Mouse (Mus musculus): Measurements from ENCODE around the gene Rab5if.
"Not testable (repeated sequence)": the region's sequence is repeated elsewhere in the genome, so short reads cannot be mapped to it uniquely, and the experiment has no call there.

Gene Rab5if

DNA sequence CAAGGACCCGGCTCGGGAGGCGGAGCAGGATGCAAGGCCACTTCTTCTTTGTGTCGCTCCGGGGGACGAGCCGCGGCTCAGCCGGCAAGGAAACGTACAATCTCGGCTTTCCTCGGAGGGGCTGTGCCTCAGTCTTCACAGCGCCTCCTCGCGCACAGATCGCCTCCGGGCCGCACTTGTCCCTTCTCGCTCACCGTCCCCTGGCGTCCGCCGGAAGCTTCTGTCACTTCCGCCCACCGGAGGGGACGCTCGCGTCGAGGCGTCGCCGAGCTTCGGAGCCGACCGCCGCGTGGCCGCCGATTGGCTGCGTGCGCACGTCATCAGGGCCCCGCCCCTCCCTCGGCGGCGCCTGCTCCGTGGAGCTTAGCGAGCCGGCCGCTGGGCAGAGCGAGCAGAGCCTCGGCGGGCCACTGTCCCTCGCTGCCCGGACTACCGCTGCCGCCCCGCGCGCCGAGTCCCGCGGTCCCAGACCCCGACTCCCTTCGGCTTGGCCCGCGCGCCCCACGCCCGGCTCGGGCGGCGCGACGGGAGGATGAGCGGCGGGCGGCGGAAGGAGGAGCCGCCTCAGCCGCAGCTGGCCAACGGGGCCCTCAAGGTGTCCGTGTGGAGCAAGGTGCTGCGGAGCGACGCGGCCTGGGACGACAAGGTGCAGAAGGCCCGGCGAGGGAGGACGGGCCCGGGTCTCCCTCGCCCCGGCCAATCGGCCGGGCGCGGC lies at the start of gene Rab5if:
TSS of gene Rab5if (plus strand) at position 357 of the 715 bp plus-strand sequence.
- peak; percentile 94 to 96 for DNase-seq (ENCODE audit: low read depth in 1 of 2, low spot score in 2 of 2)

DNA sequence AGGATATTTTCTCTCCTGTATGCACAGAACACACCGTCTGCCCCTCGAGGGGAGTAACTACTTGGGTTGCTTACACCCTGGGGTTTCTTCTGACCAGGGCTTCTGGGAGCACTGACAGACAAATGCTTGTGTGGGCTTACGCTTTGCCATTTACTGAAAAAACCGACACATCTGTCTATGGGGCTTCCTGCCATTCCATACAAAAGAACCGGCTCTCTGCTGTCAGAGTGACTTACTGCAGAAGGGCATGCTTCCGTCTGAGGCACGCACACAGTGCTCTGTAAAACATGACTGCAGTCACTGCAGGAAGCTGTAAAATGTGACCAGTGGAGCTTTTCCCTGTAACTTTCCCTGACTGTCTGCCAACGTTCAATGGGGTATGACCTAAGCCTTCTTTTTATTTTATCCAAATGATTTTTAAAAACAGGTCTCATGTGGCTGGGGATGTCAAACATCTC lies 48.6 kb upstream of the Rab5if start:
- DNase-seq (ENCODE audit: low read depth in 1 of 2, low spot score in 2 of 2), result no peak

DNA sequence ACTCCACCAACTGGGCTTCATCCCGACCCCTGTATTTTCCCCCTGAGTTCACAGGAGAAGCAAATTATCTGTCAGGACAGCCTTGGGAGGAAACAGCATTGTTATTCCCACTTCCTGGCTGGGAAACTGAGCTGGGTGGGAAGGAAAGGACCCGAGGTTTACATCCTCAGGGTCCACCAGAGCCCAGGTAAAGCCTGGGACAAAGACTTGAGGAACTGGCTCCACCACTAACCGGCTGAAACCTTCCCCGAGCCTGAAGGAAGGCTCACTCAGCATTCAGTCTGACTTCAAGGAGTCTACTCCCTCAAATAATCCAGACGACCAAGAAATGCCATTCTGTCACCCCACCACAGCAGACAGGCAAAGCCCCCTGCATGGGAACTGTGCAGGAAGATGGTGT lies 48.0 kb upstream of the Rab5if start:
- DNase-seq (ENCODE audit: low read depth in 1 of 2, low spot score in 2 of 2), result no peak

DNA sequence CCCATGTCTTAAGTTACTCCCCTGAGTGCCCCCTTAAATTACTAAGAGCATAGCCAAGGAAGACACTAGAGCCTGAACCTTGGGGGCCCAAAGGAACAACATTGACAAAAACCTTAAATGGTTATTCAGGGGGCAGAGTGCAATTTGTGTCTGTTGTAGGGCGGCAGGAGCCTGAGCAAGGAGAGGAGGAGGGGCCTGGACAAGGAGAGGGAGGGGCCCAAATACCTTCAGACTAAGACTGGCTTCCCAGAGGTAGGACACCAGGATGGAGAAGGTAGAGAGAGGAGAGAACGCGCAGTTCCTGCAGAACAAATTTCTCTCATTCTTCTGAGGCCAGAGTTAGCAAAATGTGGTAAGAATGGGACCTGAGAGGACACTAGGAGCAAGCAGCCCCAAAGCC lies 47.5 kb upstream of the Rab5if start:
- no peak for DNase-seq (ENCODE audit: low read depth in 1 of 2, low spot score in 2 of 2)

DNA sequence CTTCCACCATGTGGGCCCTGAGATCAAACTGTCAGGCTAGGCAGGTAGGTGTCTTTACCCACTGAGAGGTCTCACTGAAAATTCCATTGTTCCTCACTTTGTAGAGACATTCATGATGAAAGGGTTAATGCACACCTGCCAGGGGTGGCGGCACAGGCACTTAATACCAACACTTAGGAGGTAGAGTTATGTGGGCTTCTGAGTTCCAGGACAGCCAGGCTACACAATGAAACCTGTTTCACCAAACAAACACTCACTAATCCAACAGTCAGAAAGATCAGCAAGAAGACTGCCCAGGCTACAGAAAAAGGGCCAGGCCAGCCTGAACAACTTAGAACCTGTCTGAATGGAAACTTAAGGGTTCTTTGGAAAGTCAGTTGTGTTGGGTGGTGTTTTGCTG lies 46.8 kb upstream of the Rab5if start:
- DNase-seq (ENCODE audit: low read depth in 1 of 2, low spot score in 2 of 2), result no peak

DNA sequence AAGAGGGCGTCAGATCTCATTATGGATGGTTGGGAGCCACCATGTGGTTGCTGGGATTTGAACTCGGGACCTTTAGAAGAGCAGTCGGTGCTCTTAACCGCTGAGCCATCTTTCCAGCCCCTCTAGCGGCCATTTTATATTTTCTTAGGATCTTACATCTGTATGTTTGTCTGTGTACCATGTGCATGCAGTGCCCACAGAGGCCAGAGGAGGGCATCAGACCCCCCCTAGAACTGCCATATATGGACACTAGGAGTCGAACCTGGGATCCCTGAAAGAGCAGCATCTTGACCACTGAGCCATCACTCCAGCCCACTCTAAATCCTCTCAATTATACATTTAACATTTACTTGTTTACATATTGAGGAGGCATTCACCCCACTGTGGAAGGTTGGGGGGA lies 37.8 kb upstream of the Rab5if start:
- not testable (repeated sequence) for DNase-seq (ENCODE audit: low read depth in 1 of 2, low spot score in 2 of 2)

DNA sequence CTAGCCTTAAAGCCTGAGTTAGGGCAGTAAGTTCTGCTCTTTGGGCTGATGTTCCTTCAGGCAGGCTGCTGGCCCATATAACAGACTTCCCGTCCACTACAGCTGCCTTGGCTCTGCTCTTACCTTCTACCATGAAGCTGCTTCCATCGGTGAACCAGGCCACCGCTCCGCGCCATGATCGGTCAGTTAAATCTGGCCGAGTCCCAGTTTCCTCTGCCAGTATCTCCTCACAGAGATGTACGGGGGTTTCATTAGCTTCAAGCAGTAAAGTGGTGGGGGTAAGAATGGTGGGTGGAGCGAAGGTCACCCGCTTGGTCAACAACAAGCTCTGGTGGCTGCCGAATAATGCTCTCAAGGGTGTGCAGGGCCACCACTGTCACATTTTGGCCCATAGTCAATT lies 28.6 kb upstream of the Rab5if start:
- DNase-seq (ENCODE audit: low read depth in 1 of 2, low spot score in 2 of 2), result no peak

DNA sequence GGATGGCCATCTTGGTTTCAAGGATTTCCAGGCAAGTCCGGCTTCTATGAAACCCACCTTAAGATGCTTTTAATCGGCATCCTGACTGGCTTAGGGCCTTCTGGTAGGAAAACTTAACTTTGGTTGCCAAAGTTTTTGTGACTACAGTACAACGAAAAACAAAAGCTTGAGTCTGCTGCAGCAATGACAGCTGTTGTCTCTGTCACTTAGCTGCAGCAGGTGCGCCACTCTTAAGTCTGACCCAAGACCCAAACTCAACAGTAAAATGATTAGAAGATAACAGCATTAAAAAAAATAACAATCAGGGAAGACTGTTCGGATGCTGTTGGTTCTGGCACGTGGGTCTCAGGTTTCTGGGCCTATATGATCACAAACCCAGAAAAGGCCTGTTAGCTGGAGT lies 24.1 kb upstream of the Rab5if start:
- no peak for DNase-seq (ENCODE audit: low read depth in 1 of 2, low spot score in 2 of 2)

DNA sequence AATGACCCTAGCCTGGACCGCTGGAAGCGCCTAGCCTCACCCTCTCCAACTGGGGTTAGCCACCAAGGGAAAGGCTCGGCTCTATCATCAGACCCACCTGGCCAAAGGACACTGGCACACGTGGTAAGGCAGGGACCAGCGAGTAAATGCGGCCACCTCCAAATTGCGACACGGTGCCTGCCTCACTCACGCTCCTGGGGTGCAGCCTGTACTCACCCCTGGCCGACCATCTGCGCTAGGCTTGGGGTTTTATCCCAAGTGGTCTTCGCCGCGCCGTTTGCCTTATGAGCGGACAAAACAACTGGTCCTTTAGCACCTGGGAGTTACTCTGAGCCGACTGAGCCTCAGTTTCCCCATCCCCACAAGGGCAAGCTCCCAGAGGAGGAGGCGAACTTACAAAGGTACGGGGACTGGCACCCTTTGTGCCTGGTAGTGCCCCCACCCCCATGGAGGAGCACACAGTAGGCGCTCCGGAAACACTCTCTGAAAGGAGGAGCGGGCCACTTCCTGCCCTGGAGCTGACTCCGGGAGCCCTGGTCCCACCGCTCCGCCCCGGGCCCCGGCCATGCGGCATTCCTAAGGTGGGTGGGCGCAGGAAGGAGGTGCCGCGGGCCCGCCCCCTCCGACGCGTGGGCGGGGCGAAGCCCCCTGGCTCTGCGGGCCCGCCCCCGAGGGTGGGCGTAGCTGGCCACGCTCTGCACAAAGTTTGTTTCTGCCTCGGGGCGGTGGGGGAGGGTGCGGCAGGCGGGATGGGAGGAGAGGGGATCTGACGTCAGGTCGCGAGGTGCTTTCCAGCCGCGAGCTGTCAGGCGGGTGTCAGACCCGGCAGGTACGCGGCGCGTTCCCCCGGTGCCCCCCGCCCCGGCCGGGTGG lies 23.4 kb upstream of the Rab5if start, which contains the start of gene Tgif2:
TSS of gene Tgif2 (plus strand) at position 689 of the 873 bp plus-strand sequence.
- peak in 1 of 2 experiments; percentile 50 for DNase-seq (ENCODE audit: low read depth in 1 of 2, low spot score in 2 of 2)

DNA sequence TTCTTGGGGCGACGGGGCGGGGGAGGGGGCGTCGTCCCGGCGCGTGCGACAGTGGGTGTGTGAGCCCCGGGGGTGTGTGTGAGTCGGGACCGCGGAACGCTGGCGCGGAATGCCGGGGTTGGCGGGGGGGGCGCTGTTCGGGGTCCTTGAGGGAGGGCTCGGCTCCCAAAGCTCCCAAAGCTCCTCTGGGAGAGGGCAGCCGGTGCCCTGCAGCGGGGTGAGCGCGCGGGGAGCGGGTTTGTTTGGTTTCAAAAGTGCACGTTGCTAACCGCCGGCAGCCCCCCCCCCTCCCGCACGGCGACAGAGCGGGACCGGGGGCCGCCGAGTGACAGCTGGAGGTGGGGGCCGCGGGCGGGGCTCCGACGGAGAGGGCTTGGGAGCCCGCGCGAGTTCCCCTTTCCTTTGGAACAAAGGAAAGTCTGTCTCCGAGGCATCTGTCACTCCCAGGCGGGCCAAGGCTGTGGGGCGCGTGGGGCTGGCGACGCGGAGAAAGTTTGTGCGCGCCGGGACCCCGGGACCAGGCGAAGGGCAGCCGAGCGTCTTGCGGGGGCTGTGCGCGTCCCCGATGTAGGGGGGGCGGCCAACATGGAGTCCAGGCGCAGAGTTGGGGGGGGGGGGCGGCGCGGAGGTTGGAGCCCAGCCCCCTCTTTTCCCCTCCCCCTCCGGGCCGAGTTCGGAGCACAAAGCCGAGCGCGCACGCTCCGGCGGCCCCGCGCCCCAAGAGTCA lies 22.5 kb upstream of the Rab5if start:
- peak in 1 of 2 experiments; percentile 37 for DNase-seq (ENCODE audit: low read depth in 1 of 2, low spot score in 2 of 2)

DNA sequence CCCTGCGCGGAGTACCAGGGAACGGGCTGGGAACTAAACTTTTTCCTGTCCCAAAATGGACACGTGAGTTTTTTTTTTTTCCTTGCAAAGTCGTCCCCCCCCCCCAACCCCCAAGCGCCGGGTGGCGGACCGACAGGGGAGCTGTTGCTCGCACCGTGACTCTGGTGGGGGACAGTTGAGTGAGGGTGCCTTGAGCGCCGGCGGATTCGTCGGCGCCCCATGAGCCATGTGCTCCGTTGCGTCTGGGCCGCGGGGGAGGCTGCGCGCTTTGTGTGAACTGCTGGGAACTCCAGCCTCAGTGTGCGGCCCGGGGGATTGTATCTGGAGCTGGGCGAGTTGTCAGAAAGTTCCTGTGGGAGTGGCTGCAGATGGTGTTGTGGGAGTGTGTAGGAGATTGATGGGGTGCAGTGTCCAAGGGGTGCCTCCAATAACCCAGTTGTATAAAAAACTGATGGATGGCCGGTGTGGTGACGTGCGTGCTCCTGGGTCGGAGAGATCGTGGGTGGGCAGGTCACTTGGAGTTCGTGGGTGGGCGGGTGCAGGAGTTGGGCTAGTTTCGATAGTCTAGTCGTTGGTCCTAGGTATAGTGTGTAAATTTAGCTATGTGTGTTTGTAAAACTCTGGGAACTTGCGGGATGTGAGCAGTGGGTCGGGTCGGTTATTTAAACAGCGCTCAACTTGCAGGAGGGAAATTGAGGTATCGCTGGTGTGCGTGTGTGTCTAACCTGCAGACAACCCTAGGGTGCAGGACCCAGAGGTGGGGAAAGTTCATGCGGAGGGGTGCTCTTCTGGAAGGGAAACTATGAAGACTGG lies 21.7 kb upstream of the Rab5if start:
- no peak for DNase-seq (ENCODE audit: low read depth in 1 of 2, low spot score in 2 of 2)

DNA sequence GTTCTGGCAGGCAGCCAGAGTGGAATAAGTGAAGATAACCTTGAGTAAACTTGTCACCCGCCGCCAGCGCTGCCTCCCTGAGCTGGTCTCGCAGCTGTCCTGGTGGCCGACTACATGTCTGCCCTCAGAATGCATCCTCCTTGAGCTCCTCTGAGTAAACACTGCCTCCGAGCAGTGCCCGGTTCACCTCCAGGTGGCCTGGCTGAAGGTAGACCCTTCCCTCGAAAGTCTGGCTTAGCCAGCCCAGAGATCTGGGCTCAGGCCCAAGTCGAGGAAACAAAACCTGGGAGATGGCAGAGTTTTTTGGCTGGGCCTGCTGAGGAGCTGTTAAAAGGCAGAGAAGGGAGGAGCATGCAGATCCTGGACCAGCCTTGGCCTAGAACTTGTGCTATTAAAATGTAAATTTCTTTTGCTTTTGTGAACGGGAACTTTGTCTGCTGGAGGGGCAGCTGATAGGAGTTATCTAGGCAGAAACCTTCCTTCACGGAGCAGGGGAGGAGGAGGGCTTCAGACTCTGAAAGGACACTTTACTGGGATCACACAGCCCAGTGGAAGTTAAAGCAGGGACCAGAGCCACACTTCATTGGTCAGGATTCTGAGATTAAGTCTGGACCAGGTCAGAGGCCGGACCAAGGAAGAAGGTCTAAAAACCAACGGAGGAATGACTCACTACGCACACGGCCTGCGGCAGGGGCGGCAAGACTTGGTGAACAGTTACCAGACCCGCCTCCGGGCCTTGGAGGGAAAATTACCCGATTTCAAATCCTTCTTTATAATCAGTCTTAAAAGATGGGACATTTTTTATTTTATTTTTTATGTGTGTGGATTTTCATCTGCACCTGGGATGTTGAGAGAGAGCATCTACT lies 20.9 kb upstream of the Rab5if start:
- no peak for DNase-seq (ENCODE audit: low read depth in 1 of 2, low spot score in 2 of 2)

DNA sequence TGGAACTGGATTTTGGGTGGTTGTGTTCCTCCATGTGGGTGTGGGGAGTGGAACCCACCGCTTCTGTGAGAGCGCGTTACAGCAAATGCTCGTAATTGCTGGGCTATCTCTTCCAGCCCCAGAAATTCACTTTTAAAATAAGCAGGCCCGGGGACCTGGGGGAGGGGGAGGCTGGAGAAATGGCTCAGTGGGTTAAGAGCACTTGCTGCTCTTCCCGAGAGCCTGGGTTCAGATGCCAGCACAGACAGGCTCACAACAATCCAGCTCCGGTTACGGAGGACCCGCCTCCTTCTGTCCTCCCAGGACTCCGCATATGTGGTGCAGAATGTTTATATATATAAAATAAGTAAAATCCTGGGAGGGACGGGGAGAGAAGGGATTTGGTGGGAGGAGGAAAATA lies 20.2 kb upstream of the Rab5if start:
- no peak for DNase-seq (ENCODE audit: low read depth in 1 of 2, low spot score in 2 of 2)

DNA sequence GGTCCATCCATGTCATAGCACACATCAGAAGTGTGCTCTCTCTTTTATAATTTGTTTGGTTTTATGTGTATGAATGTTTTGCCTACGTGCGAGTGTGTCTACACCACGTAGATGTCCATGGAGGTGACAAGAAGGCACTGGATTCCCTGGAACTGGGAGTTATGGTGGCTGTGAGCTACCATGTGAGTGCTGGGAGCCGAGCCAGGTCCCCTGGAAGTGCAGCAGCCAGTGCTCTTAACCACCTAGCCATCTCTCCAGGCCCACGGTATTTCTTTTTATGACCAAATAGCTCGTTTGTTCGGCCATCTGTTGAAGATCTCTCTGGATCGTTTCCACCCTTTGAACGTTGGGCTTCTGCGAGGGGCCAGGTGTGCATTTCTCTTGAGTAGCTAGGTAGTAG lies 19.6 kb upstream of the Rab5if start:
- DNase-seq (ENCODE audit: low read depth in 1 of 2, low spot score in 2 of 2), result no peak

DNA sequence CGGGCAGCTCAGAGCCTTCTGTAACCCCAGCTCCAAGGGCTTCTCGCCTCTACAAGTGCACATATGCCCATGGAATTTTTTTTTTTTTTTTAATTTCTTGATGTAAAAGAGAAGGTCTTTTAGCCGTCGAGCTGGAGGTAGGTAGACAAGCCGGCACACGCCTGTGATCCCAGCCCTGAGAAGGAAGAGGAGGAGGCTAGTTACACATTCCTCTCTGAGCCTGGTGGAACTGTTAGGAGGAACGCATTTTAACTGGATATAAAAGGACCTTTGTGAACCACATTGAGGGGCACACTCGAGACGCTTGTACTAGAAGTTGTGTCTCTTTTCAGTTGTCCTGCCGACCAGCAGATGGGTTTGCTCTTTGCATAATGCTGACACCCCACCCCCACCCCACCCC lies 18.2 kb upstream of the Rab5if start:
- DNase-seq (ENCODE audit: low read depth in 1 of 2, low spot score in 2 of 2), result no peak

DNA sequence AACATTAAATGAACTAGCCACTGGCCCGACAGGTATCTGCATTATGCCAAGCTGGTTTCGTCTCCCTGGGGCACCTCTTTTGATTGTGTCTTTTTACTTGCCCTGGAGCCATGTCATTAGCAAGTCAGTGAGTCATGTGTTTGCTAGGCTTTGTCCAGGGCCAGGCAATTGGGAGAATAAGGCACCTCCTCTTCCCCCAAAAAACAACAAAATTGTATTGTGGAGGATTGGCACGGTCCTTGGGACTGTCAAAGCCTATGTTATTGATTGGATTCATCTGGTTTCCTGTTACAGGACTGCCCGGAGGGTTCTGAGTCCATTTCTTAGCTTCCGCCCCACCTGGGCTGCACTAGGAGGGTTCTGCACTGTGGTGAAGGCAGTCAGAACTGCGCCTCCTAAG lies 15.3 kb upstream of the Rab5if start:
- no peak for DNase-seq (ENCODE audit: low read depth in 1 of 2, low spot score in 2 of 2)

DNA sequence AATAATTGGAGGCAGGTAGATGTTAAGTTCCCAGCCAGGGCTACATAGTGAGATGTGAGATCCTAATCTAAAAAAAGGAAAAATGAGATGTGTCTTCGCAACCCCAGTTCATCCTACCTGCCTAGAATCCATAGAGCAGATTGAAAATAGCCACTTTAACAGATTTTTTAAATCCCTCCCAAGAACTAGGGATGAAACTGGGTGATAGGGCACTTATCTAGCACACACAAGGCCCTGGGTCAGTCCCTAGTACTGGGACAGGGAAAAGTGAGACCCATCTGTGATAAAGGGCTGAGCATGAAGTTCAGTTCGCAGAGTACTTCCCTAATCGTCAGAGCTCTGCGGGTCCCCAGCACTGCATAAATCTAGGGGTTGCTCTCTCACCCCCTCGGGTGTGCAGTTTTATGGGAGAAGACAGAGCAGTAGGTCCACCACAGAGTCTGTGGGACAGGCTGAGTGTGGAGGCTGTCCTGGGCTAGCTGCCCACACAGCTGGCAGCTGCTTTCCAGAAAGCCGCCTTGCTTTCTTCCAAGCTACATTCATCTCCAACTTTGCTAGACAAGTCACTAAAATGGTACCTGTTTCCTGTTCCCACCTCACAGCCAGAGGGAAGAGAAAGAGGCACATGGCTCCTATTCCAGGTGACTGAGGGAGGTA lies 14.3 kb upstream of the Rab5if start:
- DNase-seq (ENCODE audit: low read depth in 1 of 2, low spot score in 2 of 2), result no peak

DNA sequence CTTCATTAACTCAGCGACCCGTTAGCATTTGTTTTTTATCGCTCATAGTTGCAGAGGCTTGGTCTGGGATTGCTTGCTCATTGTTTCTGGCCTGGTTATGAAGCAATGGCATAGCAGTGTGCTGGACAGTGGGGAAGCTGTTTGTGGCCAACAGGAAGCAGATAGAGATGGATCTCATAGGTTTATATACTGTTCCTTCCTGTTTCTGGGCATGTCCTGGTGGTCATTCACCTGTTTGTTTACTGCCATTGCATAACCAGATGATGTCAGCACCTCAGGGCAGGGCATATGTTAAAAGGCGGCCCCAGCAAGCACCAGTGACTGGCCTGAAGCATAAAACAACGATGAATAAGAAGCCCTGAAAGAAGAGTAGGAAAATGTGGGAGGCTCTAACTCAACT lies 12.4 kb upstream of the Rab5if start:
- no peak for DNase-seq (ENCODE audit: low read depth in 1 of 2, low spot score in 2 of 2)

DNA sequence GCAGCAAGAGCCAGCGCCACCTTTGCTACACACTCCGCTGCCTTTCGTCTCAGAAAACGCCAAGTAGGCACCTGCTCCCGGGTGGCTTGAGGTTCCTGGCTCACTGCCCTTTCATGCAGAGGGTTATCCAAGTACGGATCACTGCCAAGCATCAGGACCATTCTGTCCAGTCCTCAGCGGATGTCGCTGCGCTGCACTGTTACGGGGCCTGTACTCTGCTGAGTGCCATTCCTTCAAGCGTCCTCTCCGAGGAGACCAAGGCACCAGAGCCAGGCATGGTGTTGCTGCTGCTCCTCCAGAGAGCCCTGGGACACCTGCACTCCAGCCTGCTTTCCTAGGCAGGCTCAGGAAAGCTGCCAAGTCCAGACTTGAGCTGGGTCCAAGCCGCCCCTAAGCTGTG lies 9.3 kb upstream of the Rab5if start:
- not testable (repeated sequence) for DNase-seq (ENCODE audit: low read depth in 1 of 2, low spot score in 2 of 2)
